8 mouse cellular contexts compared by ENCODE assay signal in the genomic region with DNA sequence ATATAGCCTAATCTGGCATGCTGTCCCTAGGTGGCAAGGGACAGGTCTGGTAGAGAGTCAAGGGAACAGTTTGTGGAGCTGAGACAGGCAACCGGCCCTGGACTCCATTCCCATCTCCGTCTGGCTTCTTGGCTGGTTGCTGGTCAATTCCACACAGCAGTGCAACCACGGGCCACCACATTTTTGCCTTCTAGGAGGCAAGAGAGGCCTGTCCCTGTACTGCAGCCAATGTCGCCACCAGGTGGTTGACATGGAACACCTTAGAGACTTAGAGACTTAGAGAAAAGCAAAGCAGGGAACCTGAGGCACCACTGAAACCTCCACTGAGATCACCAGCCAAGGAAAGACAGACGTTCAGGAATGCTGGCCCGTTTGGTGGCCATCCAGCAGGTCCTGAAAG. TPM values are rescaled to one million over a fixed set of nuclear protein-coding genes. Genes with fewer than 3 reads are reported as not detected.
A peak's percentile ranks its signal among the peaks of the same experiment; 100 is the strongest.
DNase-seq lines count a peak whose midpoint lies in the region; ATAC-seq and TF ChIP-seq lines count a peak whose summit lies in the region.

No protein-coding gene starts in this region.

- intact Hi-C loops in heart, postnatal 25 days (cut with DNase I), result no loop called here
- intact Hi-C loops in left cerebral cortex, postnatal 10 days (cut with DNase I), result loop anchor here (5.0 to 10.0 kb wide), 3 partner anchors 68 to 200 kb away; a partner anchor contains a TSS

- no peak for DNase-seq in heart, postnatal 0 days (ENCODE audit: low spot score)
- DNase-seq in heart, postnatal 25 days (ENCODE audit: low spot score), result no peak
- peak; percentile 45 for DNase-seq in thymus, adult 2 months
- DNase-seq in thymus, adult 18-20 months, result no peak
- DNase-seq in left cerebral cortex, postnatal 10 days (ENCODE audit: extremely low spot score in 1 of 2, low spot score in 2 of 2), result peak; percentile 34 to 80
- peak; percentile 44 to 50 for DNase-seq in spleen, postnatal 36 days (ENCODE audit: low spot score in 2 of 2)
- no peak for DNase-seq in Muller cell, postnatal 12 days (ENCODE audit: inconsistent ontology term)

- H3K4me1 ChIP-seq in heart, postnatal 0 days (ENCODE audit: control insufficient read depth, insufficient read depth), result no peaks in the 10 kb centered on the region
- H3K4me1 ChIP-seq in thymus, adult 2 months (replicated peaks; ENCODE audit: control insufficient read depth, insufficient read depth, low read length), result peaks cover 15% of the 10 kb centered on the region

- no peaks in the 10 kb centered on the region for H3K36me3 ChIP-seq in heart, postnatal 0 days (replicated peaks; ENCODE audit: control insufficient read depth, insufficient read depth, low read length)
- no peaks in the 10 kb centered on the region for H3K36me3 ChIP-seq in thymus, adult 2 months (ENCODE audit: control insufficient read depth, insufficient read depth, low read length)

- TF ChIP-seq EP300 in heart, postnatal 0 days (IDR thresholded peaks at IDR 0.05; ENCODE audit: low read depth), result no peak

- no peak for ATAC-seq in heart, postnatal 0 days (ENCODE audit: insufficient read depth, low read depth)
- peak; percentile 53 for ATAC-seq in common myeloid progenitor, adult 5-6 weeks (replicated peaks; ENCODE audit: low read depth, poor library complexity, severe bottlenecking)

- peak; percentile 61 for TF ChIP-seq CTCF in heart, postnatal 0 days (IDR thresholded peaks at IDR 0.05; ENCODE audit: low read depth)
- TF ChIP-seq CTCF in thymus, adult 2 months (IDR thresholded peaks at IDR 0.05; ENCODE audit: borderline replicate concordance, control insufficient read depth, extremely low read depth, insufficient read depth, low read length, poor library complexity), result no peak

- no peak overlapping the region for H3K27ac ChIP-seq in heart, postnatal 0 days (ENCODE audit: low read depth)
- no peak overlapping the region for H3K27ac ChIP-seq in thymus, adult 2 months (ENCODE audit: control insufficient read depth, insufficient read depth, low read length)

- no peak for TF ChIP-seq POLR2A in thymus, adult 2 months (IDR thresholded peaks at IDR 0.05; ENCODE audit: control insufficient read depth, extremely low read depth, insufficient read depth, low read length, poor library complexity)

- H3K4me2 ChIP-seq in heart, postnatal 0 days (ENCODE audit: low read depth, low read length), result no peak overlapping the region

- WGBS in heart, postnatal 0 days, result 21% methylated on average over 6 of the region's 6 CpGs
- WGBS in thymus, adult 2 months, result 30% methylated on average over 6 of the region's 6 CpGs

- H3K9me3 ChIP-seq in heart, postnatal 0 days (replicated peaks; ENCODE audit: control insufficient read depth, low read length), result no peaks in the 10 kb centered on the region

- peaks cover 89% of the 10 kb centered on the region for H3K27me3 ChIP-seq in heart, postnatal 0 days (ENCODE audit: control insufficient read depth, insufficient read depth, low read length)
- H3K27me3 ChIP-seq in thymus, adult 2 months (ENCODE audit: control insufficient read depth, insufficient read depth, low read length), result peaks cover 6% of the 10 kb centered on the region; the same call in 1 of the 2 replicates

- no peak overlapping the region for H3K4me3 ChIP-seq in heart, postnatal 0 days (ENCODE audit: low read depth, low read length)
- no peak overlapping the region for H3K4me3 ChIP-seq in thymus, adult 2 months (ENCODE audit: control insufficient read depth, insufficient read depth, low read length)

- H3K9ac ChIP-seq in heart, postnatal 0 days (replicated peaks; ENCODE audit: low read depth, low read length), result no peak overlapping the region

RNA-seq across cellular contexts. Expression of a gene that starts 2.3 kb away (rescaled TPM):
- total RNA-seq in heart, postnatal 0 days (2014; rRNA removed; ENCODE audit: low replicate concordance), result 0.65 and 1.8 TPM in 2 replicates
- 0.14 and 0.16 TPM in 2 replicates for polyA plus RNA-seq in heart, postnatal 0 days (2015; fragmentation: Nextera tagmentation; extraction: Ambion mirVana)
- under 1 TPM; 0.64 to 0.68 TPM for total RNA-seq in heart, postnatal 25 days (2021)
- 1.1 and 1.2 TPM in 2 replicates for polyA plus RNA-seq in thymus, adult 2 months (2012; rRNA removed)
- total RNA-seq in common myeloid progenitor, adult 5-6 weeks (2017), result 0.14 TPM in 1 of 2 replicates, not detected in the other
- 1 to 10 TPM; 8.8 to 9.2 TPM for total RNA-seq in left cerebral cortex, postnatal 10 days (2021)

RNA-seq across cellular contexts. Expression of a gene that starts 39.0 kb away (rescaled TPM):
- total RNA-seq in heart, postnatal 0 days (2014; rRNA removed; ENCODE audit: low replicate concordance), result not detected in 2 replicates
- polyA plus RNA-seq in heart, postnatal 0 days (2015; fragmentation: Nextera tagmentation; extraction: Ambion mirVana), result not detected in 2 replicates
- not detected for total RNA-seq in heart, postnatal 25 days (2021)
- 0.81 and 1.0 TPM in 2 replicates for polyA plus RNA-seq in thymus, adult 2 months (2012; rRNA removed)
- not detected in 2 replicates for total RNA-seq in common myeloid progenitor, adult 5-6 weeks (2017)
- total RNA-seq in left cerebral cortex, postnatal 10 days (2021), result 10 to 100 TPM in 1 of 2 experiments, 1 to 10 TPM in 1; 7.0 to 13.3 TPM

Comparison
In these comparisons a context has a peak if more than half of its experiments do, and no peak if none do; other contexts are left out.
1. DNase-seq: peak in thymus, adult 2 months (single experiment), left cerebral cortex, postnatal 10 days (2 of 2) and spleen, postnatal 36 days (2 of 2); none in heart, postnatal 0 days (single experiment), heart, postnatal 25 days (single experiment), thymus, adult 18-20 months (0 of 2) and Muller cell, postnatal 12 days (single experiment).